Mouse (Mus musculus) mouse trophoblast stem cell (cell line): Measurements from ENCODE around the gene Neb.

Experiments used
- in situ Hi-C, 2 experiments: fragments of 300-500 bp; cut with MseI, MboI; formaldehyde crosslinking; loops; 2 replicates in 1 of 2; 3 replicates in 1 of 2; pipeline ENCODE4 v1.15.1; 2025

The Neb gene

DNA sequence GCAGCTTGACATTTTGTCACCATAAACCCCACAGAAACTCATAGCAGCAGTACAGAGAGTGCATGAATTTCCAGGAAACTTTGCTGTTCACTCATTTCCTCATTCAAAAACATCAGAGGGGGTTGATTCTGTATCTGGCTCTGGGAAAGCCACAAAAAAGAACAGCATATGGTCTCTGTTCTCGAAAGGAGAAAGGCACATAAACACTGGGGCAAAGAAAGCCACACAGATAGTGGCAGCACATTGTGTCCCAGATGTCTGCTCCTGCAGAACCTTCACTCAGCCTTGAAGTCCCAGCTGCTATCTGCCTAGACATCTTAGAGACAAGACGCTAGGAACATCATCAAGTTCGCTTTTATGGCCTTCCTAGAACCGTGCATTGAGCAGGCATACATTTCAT, 67.5 kb downstream of the Neb start:
- in situ Hi-C loops, result no loop called here

DNA sequence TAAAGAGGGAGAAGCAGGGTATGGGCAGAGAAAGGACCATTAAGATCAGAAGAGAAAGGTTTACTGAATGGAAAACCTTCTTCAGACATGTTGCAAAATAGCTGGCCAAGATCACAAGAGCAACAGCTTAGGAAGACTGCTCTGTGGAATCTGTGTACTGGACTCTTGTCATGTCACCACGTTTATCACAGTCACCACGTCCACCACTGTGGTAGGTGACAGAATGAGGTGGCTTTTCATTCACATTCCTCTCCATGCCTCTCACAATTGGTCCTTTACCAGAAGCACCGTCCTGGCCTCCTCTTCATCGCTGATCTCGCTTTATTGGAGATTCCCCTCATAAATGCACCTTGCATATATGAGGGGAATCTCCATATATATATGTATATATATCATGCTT, 71.6 kb downstream of the Neb start:
- in situ Hi-C loops, result no loop called here

DNA sequence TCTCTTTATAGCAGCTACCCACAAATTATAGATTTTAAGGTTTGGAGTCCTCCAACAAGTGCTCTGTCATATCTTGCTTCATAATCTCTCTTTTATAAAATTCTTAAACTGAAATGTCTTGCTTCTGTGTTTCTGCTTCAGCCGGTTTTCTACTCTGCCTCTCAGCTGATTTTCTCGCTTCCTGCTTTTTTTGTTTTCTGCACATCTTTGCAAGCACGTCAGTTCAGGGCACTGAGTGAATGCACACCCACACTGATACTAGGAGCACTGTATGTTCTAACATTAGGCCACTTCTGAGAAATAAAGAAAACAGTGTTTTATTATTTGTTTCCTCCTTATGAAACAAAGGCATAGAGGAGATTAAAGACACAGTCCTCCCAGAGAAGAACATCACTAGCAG, 73.7 kb downstream of the Neb start:
- in situ Hi-C loops, result no loop called here

DNA sequence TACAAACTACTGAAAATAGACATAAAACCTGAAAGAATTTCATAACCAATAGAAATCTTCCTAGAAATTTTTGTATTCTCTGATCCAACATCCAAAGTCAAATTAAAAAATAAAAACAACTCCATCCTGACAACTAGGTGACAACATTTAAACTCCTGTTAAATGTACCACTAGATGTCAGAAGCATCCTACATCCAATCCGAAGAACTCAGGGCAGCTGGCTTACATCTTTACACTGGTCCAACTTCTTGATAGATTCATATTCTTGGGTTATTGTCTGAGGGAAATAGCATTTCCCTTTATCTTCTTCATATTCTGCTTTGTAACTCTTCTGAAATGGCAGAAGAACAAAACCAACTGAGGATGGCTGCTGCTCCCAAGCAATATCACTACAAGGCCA, 74.9 kb downstream of the Neb start:
- in situ Hi-C loops, result no loop called here

DNA sequence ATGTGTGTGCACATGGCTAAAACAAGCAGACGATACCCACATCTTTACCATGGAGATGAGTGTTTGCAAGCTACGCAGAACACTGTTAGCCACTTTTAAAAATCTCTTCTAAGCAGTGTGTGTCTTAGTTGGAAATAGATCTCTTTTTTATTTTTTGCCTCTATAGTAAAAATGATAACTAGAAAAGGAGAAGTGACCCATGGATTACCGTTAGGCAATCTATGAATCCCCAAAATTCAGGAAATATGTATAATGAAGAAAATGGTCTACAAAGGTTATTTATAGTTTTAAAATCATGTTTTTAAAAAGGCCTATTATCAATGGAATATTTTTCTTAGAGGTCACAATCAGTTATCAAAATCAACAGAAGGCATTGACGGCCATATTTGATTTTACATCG, 80.3 kb downstream of the Neb start:
- in situ Hi-C loops, result no loop called here

DNA sequence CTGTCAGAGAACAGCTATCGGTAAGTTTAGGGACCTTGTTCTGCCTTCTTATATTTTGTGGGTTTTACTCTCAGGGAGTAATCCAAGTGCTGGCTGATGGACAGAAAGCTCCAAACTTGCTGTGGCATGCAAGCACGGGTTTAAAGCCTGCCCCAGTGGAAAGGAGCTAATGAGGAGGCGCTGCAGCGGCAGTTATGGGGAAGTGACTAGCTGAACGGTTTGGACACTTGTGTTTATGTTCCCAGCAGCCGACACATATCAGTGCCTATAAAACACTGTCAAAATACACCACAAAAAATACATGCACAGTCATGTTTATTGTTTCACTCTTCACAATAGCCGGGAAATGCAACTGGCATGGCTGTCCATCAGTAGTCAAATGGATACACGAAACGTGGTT, 81.5 kb downstream of the Neb start:
- in situ Hi-C loops, result no loop called here

DNA sequence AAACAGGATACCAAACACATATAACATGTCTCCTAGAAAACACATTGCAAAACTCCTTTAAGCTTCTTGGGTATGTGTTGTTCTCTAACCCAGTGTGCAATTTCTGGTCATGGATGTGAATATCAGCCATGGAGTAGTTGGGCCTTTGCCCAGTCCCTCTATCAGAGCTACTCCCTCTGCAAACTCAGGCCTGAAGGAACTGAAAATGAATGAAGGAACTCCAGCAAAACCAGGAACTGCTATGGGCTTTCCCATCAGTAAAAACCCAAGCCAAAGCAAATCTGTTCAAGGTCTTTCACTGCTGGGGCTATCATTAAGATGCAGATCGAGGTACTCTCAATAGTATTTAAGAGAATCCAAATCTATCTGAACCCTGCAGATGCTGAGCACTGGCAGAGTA, 90.8 kb downstream of the Neb start:
- in situ Hi-C loops, result no loop called here

DNA sequence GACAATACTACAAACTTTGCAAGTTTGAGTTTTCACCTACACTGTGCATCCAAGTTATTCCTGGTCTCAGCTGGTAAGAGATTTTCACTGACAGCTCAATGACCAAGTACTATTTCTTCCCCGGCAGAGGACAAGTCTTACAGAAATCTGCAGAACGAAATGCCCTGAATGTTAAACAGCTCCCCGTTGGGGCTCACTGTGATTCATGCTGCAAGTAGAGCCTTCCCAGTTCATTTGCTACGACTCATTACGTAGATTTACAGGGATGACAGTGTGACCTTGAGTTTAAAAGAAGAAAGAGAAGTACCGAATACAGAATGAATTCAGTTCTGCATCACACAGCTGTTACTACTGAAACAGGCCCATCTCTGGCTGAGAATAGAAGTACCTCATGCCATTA, 91.9 kb downstream of the Neb start:
- in situ Hi-C loops, result no loop called here

DNA sequence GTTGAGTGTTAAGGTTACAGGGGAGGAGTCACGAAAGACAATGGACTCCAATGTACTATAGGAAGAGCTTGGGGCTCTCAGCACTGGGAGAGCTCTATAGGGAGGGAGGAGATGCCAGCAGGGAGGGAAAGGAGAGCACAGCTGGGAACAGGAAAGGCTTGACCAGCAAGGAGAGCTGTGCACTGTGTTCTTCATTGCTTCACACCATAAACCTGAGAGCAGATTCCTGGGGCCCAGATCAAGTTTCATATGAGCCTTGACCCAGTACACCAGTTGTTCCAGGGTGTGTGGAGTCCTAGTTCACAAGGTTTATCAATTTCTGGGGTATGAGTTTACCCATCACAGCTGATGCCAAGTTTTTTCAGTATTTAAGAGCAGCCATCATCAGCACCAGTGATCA, 106.1 kb downstream of the Neb start:
- in situ Hi-C loops, result no loop called here

DNA sequence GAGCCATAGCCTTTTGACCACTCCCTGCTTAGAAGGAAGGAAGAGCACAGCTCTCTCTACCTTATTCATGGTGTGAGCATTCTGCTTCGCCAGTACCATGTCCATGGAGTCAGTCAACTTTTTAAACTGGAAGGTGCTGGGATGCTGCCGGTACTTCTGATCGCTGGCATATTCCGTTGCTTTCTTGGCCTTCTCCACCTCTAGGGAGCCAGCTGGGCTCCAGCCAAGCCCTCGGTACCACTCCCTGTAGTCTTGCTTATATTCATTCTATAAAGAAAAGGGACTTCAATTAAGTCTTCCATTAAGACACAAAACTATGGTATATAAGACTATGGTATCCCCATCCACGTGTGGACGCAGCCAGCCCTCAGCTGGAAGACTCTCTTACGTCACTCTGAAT, 107.4 kb downstream of the Neb start:
- in situ Hi-C loops, result no loop called here

DNA sequence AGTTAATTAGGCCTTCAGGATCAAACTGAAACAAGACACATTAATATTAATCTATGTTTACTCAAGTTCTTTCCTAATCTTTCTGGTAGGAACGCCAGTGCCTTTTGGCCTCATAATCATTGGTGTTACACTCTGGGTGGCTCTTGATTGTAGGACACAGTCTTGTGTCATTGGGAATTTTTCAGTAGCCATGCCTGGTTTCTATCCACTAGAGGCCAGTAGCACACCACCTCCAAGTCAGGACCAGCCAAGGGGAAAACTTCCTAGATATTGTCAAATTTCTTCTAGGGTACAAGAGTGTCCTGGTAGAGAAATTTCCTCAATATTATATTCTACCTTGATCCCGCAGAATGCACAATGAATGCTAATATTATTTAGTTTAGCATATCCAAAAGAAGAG, 116.1 kb downstream of the Neb start:
- in situ Hi-C loops, result loop anchor here (5.0 to 10.0 kb wide), 2 partner anchors 330 to 333 kb away; no protein-coding TSS in a partner anchor

DNA sequence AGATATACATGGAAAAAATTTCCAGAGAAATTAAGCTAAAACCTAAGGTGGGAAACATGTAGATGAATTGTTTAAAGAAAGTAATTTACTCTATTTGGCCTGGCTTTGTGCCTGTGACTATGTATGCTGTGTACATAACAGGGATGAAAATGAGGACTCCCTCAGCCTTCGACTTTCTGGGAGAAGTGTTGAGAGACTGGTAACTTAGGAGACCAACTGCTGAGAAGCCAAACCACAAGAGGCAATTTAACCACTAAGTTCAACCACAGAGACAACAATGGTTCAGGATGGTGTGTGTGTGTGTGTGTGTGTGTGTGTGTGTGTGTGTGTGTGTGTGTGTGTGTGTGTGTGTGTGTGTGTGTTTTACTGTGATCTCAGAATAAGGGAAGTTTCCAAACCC, 126.2 kb downstream of the Neb start:
- in situ Hi-C loops, result no loop called here

DNA sequence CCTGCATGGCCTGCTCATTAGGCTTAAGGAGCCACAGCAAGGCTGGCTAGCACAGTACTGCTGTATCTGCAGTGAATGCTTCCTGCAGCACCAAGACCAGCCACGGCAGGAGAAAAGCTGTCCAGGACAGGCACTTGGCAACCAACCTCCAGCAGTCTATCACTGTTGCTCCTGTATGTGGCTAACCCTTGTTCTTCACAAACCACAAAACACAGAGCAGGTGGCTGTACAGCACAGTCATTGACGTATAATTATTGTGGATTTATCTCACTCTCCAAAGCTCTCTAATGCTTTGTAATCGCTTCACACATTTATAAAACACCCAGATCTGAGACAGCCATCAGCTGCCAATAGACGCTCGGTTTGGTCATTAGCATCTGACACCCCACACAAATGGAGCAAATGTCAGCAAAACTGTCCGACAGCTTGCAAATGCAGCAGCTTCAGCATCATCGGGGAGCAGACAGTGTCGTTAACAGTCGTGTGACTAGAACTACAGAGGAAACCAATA, 129.9 kb downstream of the Neb start:
- in situ Hi-C loops, result no loop called here

DNA sequence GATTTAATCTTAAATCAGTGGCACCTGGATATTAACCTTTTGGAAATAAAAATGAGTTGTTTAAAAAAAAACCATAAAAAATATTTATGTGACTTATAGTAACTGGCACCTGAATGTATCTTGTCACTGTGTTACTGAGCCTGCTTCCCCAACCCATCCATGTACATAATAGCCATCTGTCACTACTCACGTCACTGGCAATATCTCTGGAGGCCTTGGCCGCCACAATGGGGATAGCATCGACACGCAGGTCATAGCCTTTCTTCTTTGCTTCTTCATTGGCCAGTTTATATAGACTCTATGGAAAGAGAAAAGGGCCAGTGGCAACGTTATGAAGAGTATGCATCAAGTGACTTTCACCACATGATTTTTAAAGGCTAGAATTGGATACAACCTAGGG, 133.2 kb downstream of the Neb start:
- in situ Hi-C loops, result no loop called here

DNA sequence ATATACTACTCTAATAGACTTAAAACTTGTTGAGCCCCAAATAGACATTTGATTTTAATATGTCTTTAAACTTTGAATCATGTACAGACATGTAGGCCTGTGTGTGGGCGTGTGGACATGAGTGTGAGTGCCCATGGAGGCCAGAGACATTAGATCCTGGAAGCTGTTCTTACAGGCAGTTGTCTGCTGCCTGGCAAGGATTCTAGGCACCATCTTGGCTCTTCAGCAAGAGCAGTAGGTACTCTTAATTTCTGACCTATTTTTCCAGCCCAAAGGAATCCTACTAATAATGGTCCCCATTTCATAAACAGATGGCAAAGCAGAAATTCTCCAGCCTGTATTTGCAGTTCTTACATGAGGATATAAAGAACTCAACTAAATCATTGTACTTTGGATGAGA, 135.6 kb downstream of the Neb start:
- in situ Hi-C loops, result no loop called here

DNA sequence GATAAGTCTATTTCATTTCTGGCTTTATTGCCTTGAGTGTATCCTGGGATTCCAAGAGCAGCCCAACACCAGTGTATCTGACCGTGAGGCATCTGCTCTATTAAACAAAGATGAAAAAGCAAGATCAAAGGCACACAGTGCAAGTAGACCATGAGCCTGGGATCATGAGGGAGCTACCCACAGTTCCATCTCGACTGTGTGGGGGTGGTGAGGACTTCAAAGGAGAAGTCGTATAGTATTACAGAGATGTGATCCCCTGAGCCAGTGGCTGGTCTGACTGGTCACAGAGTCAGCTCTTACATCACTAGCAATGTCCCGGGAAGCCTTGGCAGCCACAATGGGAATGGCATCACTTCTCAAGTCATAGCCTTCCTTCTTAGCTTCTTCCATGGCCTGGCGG, 140.4 kb downstream of the Neb start:
- in situ Hi-C loops, result no loop called here

DNA sequence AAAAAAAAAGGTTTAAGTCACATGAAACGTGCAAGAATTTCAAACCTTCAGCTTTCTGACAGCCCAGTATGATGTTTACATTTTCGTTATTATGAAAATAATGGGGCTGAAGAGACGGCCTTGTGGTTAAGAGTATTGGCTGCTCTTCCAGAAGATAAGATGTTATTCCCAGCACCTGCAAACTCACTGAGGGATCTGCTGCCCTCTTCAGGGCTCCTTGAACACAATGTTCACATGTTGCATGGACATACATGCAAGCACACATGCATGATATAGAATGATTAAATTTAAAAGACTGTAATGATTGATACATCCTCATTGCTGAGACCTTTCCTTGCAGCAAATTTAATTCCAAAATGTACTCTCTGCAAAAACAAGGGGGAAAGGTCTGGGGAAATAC, 150.7 kb downstream of the Neb start:
- in situ Hi-C loops, result no loop called here

DNA sequence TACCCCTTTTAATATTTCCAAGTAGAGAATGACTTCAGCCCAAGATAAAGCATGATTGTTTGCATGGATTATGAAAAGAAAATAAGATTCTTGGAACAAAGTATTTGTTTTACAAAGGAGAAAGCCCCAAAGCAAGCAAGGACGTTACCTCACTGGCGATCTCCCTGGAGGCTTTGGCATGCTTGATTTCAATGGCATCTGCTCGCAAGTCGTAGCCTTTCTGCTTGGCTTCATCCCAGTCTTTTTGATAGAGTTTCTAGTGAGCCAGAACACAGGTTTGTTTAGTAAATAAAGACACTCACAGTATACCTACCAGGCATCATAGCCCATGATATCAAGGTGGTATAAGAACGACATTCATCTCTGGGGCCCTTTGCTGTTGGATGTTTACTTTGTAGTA, 153.9 kb downstream of the Neb start:
- in situ Hi-C loops, result no loop called here

DNA sequence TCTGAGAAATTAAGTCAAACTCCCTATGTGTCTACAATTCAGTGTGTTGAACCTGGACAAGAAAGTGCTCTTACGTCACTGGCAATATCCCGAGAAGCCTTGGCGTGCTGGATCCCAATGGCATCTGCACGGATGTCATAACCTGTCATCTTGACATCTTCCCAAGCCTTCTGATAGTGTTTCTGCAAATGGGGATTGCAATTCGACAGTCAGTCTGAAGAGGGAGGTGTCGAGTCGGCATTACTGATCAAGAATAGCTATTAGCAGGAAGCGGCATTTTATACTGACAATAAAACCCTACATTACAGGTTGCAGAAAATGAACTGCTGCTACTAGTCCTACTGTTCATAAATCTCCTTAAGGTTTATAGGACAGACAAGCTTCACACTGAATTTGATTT, 158.2 kb downstream of the Neb start:
- in situ Hi-C loops, result no loop called here

DNA sequence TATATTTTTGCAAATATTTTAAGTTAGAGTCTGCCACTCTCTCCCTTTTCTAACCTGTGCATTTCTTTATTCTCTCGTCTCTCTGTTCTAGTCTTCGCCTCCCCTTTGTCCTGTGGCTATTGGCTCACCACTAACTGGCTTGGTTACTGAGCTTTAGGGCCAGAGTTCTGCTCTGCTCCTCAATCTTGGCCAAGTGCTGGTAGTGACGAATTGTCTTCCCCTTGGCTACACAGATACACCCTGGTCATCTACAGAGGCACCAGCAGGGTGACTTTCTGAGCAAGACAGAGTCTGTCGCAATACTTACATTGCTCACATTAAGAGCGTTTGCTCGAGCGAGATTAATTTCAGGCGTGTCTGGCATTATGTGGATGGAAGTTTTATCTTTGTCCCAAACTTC, 162.3 kb downstream of the Neb start:
- in situ Hi-C loops, result no loop called here

DNA sequence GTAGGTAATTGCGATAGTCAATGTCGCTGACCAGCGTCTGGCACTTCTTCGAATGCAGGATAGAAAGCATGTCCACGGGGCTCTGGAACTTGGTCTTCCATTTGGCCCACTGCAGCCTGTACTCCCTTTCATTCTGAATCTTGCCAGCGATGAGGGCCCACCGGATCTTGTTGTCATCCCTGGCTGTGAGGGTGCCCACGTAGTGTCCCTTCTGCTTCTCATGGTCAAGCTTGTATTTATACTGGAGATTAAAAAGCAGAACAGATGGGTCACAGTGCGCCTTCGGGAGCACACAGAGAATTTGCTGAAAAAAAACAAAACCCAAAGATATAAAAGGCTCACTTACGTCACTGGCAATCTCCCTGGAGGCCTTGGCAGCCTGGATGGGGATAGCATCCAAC, 165.7 kb downstream of the Neb start:
- in situ Hi-C loops, result no loop called here

DNA sequence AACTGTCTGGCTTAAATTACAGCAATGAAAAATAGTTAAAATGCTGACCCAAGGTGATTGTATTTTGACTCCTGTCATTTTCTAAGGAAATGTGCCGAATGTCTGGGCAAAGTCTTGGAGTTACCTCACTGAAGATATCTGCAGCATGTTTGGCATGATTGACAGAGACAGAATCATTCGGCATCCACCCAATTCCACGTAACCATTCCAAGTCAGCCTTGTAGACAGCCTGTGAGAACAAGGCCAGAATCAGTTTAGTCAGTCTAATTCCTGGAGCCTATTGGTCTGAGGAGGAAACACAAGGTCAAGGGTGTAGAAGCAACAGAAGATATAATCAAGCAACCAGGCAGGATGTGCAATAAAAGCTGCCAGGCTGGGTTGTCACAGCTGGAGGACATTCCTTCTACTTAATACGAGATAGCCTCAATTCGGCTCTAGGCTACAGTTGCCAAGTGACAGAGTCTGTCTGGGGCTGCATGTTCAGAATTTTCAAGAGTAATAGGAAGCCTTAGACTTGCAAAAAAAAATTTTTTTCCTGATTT, 166.8 kb downstream of the Neb start:
- in situ Hi-C loops, result no loop called here

DNA sequence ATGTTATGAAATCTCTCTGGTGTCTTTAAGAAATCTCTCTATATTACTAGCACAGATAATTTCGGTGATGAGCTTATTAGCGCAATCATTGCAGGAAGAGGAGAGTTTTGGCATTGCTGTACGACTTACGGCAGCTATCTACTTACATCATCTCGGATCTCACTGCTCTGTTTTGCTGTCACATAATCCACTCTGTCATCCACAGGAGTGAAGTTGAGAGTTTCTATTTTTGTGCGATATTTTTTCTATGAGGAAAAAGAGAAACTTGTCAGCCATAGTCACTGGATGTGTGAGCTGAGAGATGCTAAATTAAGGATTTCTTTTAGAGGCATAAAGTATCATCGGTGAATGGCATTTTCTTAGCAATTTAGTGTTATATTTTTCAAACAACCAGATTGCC, 167.6 kb downstream of the Neb start:
- in situ Hi-C loops, result no loop called here

DNA sequence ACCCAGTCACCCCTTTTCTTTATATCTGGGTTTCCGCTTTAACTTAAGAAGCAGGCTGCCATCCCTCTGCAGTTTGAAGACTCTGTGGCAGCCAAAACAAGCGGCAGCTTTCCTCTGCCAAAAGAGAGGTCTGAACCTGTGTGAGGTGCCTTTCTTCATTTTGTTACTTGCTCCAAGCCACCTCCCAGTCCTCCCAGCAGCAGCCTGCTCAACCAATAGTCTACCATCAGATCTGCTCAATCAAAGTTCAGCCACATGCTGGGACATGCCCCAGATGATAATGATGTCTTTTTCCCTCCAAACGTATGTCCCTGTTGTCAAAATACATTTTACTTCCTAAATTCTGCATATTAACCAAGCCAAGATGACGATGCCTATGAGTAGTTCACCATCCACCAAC, 173.3 kb downstream of the Neb start:
- in situ Hi-C loops, result no loop called here

DNA sequence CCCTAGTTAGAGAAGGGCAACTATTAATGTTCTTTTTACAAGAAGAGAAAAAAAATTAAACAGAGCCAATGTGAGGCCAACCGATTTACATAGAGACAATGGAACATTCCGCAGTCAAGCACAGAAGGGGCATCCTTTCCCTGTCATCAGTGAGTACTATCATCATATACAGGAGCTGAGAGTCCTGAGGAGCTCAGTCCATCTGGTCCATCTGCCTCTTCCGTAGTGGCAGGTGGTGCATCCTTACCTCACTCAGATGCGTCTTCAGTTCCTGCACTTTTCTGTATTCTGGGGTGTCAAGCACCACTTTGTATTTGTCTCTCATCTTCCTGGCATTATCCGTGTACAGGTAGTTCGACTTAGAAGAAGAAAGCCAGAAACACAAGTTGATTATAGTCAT, 184.6 kb downstream of the Neb start:
- in situ Hi-C loops, result no loop called here
